Mouse (Mus musculus): Measurements from ENCODE around the gene Drd2. TPM values are rescaled to one million over a fixed set of nuclear protein-coding genes. Genes with fewer than 3 reads are reported as not detected.
A peak's percentile ranks its signal among the peaks of the same experiment; 100 is the strongest.

Drd2 gene
- polyA plus RNA-seq (2015; fragmentation: Nextera tagmentation; extraction: Ambion mirVana), result 0.05 TPM in 1 of 2 replicates, not detected in the other

- no peak for DNase-seq (ENCODE audit: low spot score)
Observed at GRCm38 (mm10) chr9:49340136-49341043, at the start of gene Drd2. Gene Drd2, plus strand, starts transcription at chr9:49340627.

GRCm38 (mm10) chr9:49295101-49295500, 45.3 kb upstream of the Drd2 start:
- no peak for DNase-seq (ENCODE audit: low spot score)

- DNase-seq (ENCODE audit: low spot score), result no peak
Observed at GRCm38 (mm10) chr9:49307576-49307975, 32.9 kb upstream of the Drd2 start.

GRCm38 (mm10) chr9:49310821-49311220, 29.6 kb upstream of the Drd2 start:
- DNase-seq (ENCODE audit: low spot score), result no peak

- DNase-seq (ENCODE audit: low spot score), result no peak
Observed at GRCm38 (mm10) chr9:49318638-49319037, 21.8 kb upstream of the Drd2 start.

GRCm38 (mm10) chr9:49341044-49341365, 578 bp downstream of the Drd2 start:
- peak; percentile 9 for DNase-seq (ENCODE audit: low spot score)

- no peak for DNase-seq (ENCODE audit: low spot score)
Observed at GRCm38 (mm10) chr9:49365763-49366162, 25.3 kb downstream of the Drd2 start.

- no peak for DNase-seq (ENCODE audit: low spot score)
Observed at GRCm38 (mm10) chr9:49373946-49374345, 33.5 kb downstream of the Drd2 start.

- no peak for DNase-seq (ENCODE audit: low spot score)
Observed at GRCm38 (mm10) chr9:49379962-49380361, 39.5 kb downstream of the Drd2 start.

- no peak for DNase-seq (ENCODE audit: low spot score)
Observed at GRCm38 (mm10) chr9:49384041-49384440, 43.6 kb downstream of the Drd2 start.

GRCm38 (mm10) chr9:49384855-49385254, 44.4 kb downstream of the Drd2 start:
- DNase-seq (ENCODE audit: low spot score), result no peak

- DNase-seq (ENCODE audit: low spot score), result no peak
Observed at GRCm38 (mm10) chr9:49385301-49385700, 44.9 kb downstream of the Drd2 start.

- DNase-seq (ENCODE audit: low spot score), result no peak
Observed at GRCm38 (mm10) chr9:49386119-49386518, 45.7 kb downstream of the Drd2 start.

- no peak for DNase-seq (ENCODE audit: low spot score)
Observed at GRCm38 (mm10) chr9:49392242-49392641, 51.8 kb downstream of the Drd2 start.

GRCm38 (mm10) chr9:49396006-49396405, 55.6 kb downstream of the Drd2 start:
- DNase-seq (ENCODE audit: low spot score), result no peak

- DNase-seq (ENCODE audit: low spot score), result no peak
Observed at GRCm38 (mm10) chr9:49403711-49404110, 63.3 kb downstream of the Drd2 start.

- no peak for DNase-seq (ENCODE audit: low spot score)
Observed at GRCm38 (mm10) chr9:49407028-49407427, 66.6 kb downstream of the Drd2 start.

- DNase-seq (ENCODE audit: low spot score), result no peak
Observed at GRCm38 (mm10) chr9:49410621-49411020, 70.2 kb downstream of the Drd2 start.

GRCm38 (mm10) chr9:49423866-49424265, 83.4 kb downstream of the Drd2 start:
- no peak for DNase-seq (ENCODE audit: low spot score)

- DNase-seq (ENCODE audit: low spot score), result no peak
Observed at GRCm38 (mm10) chr9:49425585-49425984, 85.2 kb downstream of the Drd2 start.

- DNase-seq (ENCODE audit: low spot score), result no peak
Observed at GRCm38 (mm10) chr9:49426921-49427320, 86.5 kb downstream of the Drd2 start, which contains the start of gene Ankk1. Gene Ankk1, minus strand, starts transcription at chr9:49427021.

- no peak for DNase-seq (ENCODE audit: low spot score)
Observed at GRCm38 (mm10) chr9:49427478-49427877, 87.1 kb downstream of the Drd2 start.

- no peak for DNase-seq (ENCODE audit: low spot score)
Observed at GRCm38 (mm10) chr9:49442621-49443020, 102.2 kb downstream of the Drd2 start.

All from thymus, postnatal 0 days (tissue).